Mouse (Mus musculus): ENCODE data around the gene Teddm2. TPM values are rescaled to one million over a fixed set of nuclear protein-coding genes. Genes with fewer than 3 reads are reported as not detected.
"Not testable (repeated sequence)": the region's sequence is repeated elsewhere in the genome, so short reads cannot be mapped to it uniquely, and the experiment has no call there.

Gene Teddm2
- polyA plus RNA-seq, 1 experiment from 2014 or later = 0.18 TPM

DNA sequence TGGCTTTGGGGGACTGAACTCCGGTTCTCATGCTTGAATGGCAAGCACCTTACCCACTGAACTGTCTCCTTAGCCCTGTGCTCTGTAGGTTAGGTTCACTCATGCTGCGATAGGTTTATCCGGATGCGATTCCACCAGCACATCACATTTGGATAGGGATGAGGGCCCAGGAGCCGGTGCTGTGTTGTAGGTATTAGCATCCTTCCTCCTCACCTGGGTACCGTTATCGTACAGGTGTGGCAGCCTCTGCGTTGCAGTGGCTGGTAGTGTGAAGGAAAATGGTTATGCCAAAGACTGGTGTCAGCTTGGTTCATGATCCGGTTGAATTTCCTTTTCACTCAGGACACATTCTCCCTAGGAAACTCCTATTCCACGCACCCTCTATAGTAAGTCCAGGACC lies 9.9 kb downstream of the Teddm2 start:
- TF ChIP-seq CTCF (IDR thresholded peaks at IDR 0.05) = no peak
- CTCF ChIA-PET = no interaction called here
- DNase-seq (ENCODE audit: low read depth, low spot score) (no peak), ATAC-seq (no peak)
- POLR2A ChIA-PET = no interaction called here
- in situ Hi-C loops (cut with MboI; ENCODE audit: low pct_unique_long_range_greater_than_20kb) = loop anchor here (5.0 to 25.0 kb wide), 4 partner anchors 147 to 1122 kb away; no protein-coding TSS in a partner anchor
- peaks cover 25% of the 10 kb centered on the region for H3K27me3 ChIP-seq

DNA sequence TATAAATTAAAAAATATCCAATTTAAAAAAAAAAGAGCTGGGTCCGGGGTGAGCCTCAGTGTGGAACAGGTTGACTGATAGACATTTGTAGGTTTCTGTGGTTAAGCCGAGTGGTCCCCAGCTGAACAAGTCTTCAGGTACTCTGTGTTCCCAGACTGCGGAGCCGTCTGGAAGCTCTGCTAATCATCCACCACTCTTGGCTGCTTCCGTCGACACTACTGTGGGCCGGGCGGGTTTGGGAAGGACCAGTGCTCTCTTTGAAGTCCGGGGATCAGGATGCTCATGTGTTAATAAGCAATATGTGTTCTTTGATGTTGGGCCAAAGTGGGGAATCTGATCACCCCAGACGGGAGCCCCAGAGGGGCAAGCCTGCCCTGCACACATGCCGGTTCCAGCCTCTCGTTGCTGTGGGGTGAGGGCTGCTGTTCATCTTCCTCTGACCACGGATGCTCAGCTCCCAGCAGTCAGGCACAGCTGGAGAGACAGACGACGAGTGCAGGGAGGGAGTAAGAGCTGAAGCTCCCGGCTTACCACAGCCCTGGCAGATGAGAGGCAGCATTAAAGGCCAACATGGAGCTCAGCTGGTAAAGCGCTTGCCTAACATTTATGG lies 13.9 kb downstream of the Teddm2 start:
- CTCF ChIA-PET = interaction anchor here (1.7 kb wide), 1 partner anchor 297 kb away, joined by 4 read pairs; no protein-coding TSS in a partner anchor
- DNase-seq (ENCODE audit: low read depth, low spot score) = no peak
- ATAC-seq = no peak
- TF ChIP-seq CTCF (IDR thresholded peaks at IDR 0.05) = no peak
- in situ Hi-C loops (cut with MboI; ENCODE audit: low pct_unique_long_range_greater_than_20kb) = loop anchor here (25.0 kb wide), 1 partner anchor 1126 kb away; no protein-coding TSS in a partner anchor
- H3K27me3 ChIP-seq = peaks cover 9% of the 10 kb centered on the region
- POLR2A ChIA-PET = no interaction called here

DNA sequence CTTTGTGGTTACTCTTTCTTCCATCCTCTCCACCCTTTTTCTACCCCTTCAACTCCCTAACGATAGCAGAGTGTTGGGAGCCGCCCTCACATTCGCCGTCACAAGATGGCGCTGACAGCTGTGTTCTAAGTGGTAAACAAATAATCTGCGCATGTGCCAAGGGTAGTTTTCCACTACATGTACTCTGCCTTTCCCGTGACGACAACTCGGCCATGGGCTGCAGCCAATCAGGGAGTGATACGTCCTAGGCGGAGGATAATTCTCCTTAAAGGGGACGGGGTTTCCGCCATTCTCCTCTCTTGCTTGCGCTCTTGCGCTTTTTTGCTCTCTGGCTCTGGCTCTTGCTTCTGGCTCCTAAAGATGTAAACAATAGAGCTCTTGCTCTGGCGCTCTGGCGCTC lies 19.6 kb downstream of the Teddm2 start:
- ATAC-seq; DNase-seq (ENCODE audit: low read depth, low spot score); CTCF ChIA-PET; H3K27me3 ChIP-seq; POLR2A ChIA-PET: not testable (repeated sequence)
- in situ Hi-C loops (cut with MboI; ENCODE audit: low pct_unique_long_range_greater_than_20kb) = loop anchor here (25.0 kb wide), 1 partner anchor 1132 kb away; no protein-coding TSS in a partner anchor

DNA sequence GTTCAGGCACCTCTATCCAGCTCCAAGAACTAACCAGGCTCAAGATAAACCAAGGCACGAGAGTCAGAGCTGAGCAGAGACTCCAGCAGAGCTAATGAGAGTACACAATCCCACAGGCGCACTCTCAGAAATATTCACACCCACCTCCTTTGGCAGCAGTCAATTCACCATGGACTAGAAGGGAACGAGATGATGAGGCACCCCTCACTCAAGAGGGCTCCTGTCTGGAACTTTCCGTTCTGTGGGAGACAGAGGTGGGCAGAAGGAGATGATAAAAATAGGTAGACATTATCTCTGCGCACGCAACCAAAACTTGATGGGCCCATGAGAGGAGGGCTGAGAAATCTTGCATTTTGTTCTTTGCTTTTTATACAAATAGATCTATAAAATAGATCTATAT lies 26.0 kb downstream of the Teddm2 start, which contains the start of gene Teddm1b:
TSS of gene Teddm1b (plus strand) at position 301 of the 400 bp plus-strand sequence.
- ChIA-PET CTCF (no interaction called here), POLR2A (no interaction called here)
- peaks cover 3% of the 10 kb centered on the region for H3K27me3 ChIP-seq
- ATAC-seq (no peak), DNase-seq (ENCODE audit: low read depth, low spot score) (no peak)
- in situ Hi-C loops (cut with MboI; ENCODE audit: low pct_unique_long_range_greater_than_20kb) = no loop called here
- TF ChIP-seq CTCF (IDR thresholded peaks at IDR 0.05) = no peak

DNA sequence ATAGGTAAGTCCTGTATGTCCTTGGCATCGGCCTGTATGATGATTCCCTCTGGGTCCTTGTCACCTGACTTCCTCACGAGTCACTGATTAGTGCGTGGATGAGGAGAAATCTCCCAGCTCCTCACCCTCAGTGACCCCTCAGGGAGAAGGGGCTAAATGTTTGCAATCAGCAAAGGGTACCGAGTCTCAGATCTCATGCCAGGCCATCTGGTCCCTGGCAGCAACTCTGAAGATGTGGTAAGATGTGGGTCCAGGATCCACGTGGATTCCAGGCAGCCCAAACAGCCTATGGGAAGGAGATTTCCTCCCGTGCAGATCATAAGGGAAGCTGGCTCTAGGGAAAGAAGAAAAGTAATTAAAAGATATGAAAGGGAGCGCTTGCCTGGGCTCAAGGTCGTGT lies 44.1 kb downstream of the Teddm2 start:
- DNase-seq (ENCODE audit: low read depth, low spot score) (no peak), ATAC-seq (no peak)
- in situ Hi-C loops (cut with MboI; ENCODE audit: low pct_unique_long_range_greater_than_20kb) = no loop called here
- CTCF ChIA-PET = no interaction called here
- peaks cover 15% of the 10 kb centered on the region for H3K27me3 ChIP-seq
- TF ChIP-seq CTCF (IDR thresholded peaks at IDR 0.05) = no peak
- POLR2A ChIA-PET = no interaction called here

DNA sequence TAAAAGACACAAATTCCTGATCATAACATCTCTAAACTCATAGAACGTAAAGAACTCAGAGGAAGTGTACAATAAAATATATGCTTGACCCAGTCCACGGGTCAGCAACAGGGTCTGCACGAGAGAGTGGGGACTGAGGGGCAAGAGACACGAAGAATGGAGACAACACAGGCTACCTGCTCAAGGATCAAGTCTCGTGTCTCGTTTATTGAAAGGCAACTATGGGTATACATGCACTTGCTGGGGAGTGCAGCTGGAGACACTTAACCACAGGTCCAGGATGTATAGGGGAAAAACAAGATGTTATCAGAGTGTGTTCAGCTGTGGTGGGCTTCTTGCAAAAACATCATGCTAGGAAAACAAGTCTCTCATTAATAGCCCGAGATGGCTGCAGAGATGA lies 47.3 kb downstream of the Teddm2 start:
- DNase-seq (ENCODE audit: low read depth, low spot score); in situ Hi-C loops (cut with MboI; ENCODE audit: low pct_unique_long_range_greater_than_20kb); H3K27me3 ChIP-seq; POLR2A ChIA-PET; CTCF ChIA-PET; ATAC-seq: not testable (repeated sequence)

DNA sequence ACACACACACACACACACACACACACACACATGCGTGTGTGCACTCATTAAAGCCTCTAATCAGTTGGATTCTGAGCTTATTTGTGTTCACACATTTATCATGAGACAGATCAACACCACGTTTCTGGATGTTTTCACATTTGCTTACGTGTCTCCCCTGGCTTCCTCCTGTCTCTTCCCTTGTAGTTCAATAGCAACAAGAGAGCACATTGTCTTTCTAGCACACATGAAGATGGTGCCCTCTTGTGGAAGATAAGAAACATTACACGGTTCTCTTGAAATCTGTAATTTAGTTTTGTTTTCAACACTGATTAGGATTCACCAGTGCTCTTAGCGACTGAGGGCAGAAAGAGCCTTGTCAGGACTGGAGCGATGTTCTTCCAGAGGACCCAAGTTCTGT lies 53.2 kb downstream of the Teddm2 start:
- TF ChIP-seq CTCF (IDR thresholded peaks at IDR 0.05) = peak; percentile 71
- no peak for DNase-seq (ENCODE audit: low read depth, low spot score)
- ATAC-seq = peak; percentile 62
- ChIA-PET CTCF (interaction anchor here (0.7 to 2.2 kb wide), 6 partner anchors 9 to 98 kb away, joined by 3 to 9 read pairs (median 4); partner anchors contain the start of gene Rnasel), POLR2A (interaction anchor here (0.7 kb wide), 1 partner anchor 19 kb away, joined by 4 read pairs; no protein-coding TSS in a partner anchor)
- H3K27me3 ChIP-seq = peaks cover 4% of the 10 kb centered on the region
- in situ Hi-C loops (cut with MboI; ENCODE audit: low pct_unique_long_range_greater_than_20kb) = no loop called here

DNA sequence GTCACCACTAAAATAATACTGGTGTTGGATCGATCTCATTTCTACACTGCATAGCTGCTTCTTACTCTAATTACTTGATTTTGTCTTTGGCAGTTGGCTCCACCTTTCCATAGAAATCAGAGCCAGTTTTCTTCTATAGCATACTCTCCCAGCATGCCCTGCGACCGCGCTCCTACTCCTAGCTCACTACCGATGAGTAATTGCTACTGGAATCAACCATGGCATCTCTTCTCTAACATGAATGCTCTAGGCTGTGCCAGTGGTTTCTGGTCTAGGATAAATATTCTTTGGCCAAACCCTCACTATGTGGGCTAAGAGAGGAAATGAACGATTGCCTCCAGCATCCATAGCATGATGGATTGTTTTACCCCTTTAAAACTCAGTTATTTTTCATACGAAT lies 53.6 kb downstream of the Teddm2 start:
- CTCF ChIA-PET = interaction anchor here (0.7 to 2.2 kb wide), 6 partner anchors 8 to 98 kb away, joined by 3 to 9 read pairs (median 4); partner anchors contain the start of gene Rnasel
- ATAC-seq = no peak
- in situ Hi-C loops (cut with MboI; ENCODE audit: low pct_unique_long_range_greater_than_20kb) = no loop called here
- POLR2A ChIA-PET = no interaction called here
- no peak for DNase-seq (ENCODE audit: low read depth, low spot score)
- peaks cover 4% of the 10 kb centered on the region for H3K27me3 ChIP-seq
- TF ChIP-seq CTCF (IDR thresholded peaks at IDR 0.05) = no peak

DNA sequence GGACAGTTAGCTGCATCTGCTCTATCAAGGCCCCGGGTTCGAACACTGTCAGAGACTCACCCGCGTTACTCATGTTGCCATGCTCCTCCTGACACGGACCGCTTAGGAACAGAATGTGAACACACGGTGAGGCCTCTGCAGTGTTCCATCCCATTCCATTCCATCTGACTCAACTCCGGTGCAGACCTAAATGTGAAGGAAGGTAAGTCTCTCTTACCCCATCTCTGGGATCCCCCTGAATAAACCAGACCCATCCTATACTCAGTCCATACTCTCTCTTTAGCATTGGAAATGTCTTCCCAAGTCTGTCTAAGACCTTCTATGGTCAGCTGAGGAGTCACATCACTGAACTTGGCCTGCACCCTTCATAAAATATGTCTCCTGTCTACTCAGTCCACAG lies 56.0 kb downstream of the Teddm2 start, which contains the start of gene Rgsl1:
TSS of gene Rgsl1 (minus strand) at position 101 of the 400 bp plus-strand sequence.
- in situ Hi-C loops (cut with MboI; ENCODE audit: low pct_unique_long_range_greater_than_20kb) = no loop called here

DNA sequence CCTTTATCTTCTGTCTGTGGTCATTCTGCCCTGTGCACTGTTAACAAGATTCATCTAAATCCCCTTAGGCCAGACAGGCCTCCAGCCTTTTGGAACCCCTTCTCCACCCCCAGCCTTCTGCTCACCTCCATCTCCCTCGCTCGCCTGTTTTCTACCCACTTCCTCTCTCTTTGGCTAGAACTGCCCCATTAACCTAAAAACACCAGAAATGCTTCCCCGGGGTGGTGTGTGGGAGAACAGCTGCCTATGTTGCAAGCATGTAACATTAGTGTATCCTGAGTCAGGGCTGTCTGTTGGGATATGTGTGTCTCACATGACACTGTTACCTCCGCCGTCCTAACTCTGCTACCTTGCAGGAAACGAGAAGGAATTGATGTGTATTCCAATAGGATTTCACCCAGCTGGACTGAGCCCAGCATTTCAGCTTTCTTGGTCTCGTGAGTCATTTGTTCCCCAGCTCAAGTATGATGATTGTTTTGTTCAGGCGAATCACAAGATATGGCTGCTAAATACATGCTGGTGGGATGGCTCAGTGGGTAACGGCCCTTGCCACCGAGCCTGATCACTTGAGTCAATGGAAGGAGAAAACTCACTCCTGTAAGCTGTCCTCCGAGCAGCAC lies 57.8 kb downstream of the Teddm2 start:
- in situ Hi-C loops (cut with MboI; ENCODE audit: low pct_unique_long_range_greater_than_20kb) = no loop called here
- no peak for ATAC-seq
- CTCF ChIA-PET = interaction anchor here (1.7 kb wide), 1 partner anchor 93 kb away, joined by 3 read pairs; the partner anchor contains the start of gene Rnasel
- no peaks in the 10 kb centered on the region for H3K27me3 ChIP-seq
- no peak for DNase-seq (ENCODE audit: low read depth, low spot score)
- no peak for TF ChIP-seq CTCF (IDR thresholded peaks at IDR 0.05)
- POLR2A ChIA-PET = no interaction called here

More for the DNA sequence above, 56.0 kb downstream of the Teddm2 start, which contains the start of gene Rgsl1:
- DNase-seq (ENCODE audit: low read depth, low spot score) = no peak
- H3K27me3 ChIP-seq = no peaks in the 10 kb centered on the region
- POLR2A ChIA-PET = no interaction called here
- CTCF ChIA-PET = no interaction called here
- ATAC-seq = no peak
- TF ChIP-seq CTCF (IDR thresholded peaks at IDR 0.05) = no peak

DNA sequence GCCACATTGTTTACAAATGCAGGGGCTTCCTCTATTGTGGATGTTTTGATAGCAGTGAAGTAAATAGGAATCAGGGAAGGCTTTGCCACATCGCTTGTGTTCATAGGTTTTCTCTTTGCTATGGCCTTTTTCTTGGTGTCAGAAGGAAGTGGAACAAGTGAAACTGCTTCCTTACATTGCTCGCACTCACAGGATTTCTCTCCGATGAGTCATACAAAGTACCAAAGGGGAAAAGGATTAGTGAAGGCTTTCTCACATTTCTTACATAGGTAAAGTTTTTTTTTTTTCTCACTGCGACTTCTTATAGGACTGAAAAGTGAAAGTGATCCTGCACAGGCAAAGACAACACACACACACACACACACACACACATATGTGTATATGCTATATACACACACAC lies 64.0 kb downstream of the Teddm2 start:
- TF ChIP-seq CTCF (IDR thresholded peaks at IDR 0.05) = no peak
- DNase-seq (ENCODE audit: low read depth, low spot score) (no peak), ATAC-seq (peak; percentile 35)
- H3K27me3 ChIP-seq = no peaks in the 10 kb centered on the region
- in situ Hi-C loops (cut with MboI; ENCODE audit: low pct_unique_long_range_greater_than_20kb) = no loop called here
- ChIA-PET CTCF (interaction anchor here (1.1 kb wide), 1 partner anchor 11 kb away, joined by 7 read pairs; no protein-coding TSS in a partner anchor), POLR2A (no interaction called here)

Measured in Patski (cell line).